Mouse (Mus musculus): ENCODE measurements around the gene Dolk.

Gene Dolk

DNA sequence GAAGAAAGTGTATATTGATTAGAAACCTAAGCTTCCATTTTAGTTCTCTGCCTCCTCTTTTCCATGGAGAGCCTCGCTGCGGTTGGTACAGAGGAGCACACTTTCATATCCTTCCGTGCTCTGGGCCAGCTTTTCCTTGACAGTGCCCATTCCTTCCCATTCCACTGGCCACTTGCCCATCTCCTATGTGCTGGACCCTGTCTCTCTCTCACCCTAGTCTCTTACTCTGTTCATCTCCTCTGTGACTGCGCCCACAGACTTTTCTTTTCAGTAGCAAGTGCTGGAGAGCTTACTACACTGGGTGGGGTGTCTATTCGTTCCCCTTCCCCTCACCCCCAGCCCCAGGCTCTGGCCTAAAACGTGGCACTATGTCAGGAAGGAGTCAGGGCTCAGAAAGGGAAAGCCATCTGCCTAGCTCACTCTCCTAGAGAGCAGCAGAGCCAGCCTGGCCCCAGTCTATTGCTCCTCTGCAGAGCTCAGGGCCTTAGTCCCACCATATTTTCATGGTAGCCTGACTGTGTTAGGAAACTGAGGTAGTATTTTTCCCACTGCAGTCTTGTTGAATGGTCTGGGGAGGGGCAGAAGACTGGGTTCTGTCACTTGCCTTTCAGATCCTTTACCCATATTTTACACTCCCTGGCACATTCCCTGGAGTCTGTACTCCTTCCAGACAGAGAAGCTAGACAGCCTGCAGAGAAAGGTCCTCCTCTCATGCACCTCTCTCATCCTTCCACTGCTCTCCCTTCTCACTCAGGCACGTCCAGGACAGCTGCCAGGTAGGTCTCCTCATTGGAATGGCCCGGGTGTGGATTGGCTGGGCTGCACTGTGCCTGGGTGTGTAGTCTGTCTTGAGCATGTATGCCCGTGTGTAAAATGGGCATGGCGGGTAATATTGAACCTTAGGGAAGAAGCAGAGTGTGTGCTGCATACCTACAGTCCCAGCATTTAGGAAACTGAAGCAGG, 35.7 kb downstream of the Dolk start:
- no peak for DNase-seq (ENCODE audit: low spot score in 2 of 2)

- DNase-seq (ENCODE audit: low spot score in 2 of 2) = no peak
These were observed 37.0 kb downstream of the Dolk start for GRCm38 (mm10) chr2:30249182-30249581.

DNA sequence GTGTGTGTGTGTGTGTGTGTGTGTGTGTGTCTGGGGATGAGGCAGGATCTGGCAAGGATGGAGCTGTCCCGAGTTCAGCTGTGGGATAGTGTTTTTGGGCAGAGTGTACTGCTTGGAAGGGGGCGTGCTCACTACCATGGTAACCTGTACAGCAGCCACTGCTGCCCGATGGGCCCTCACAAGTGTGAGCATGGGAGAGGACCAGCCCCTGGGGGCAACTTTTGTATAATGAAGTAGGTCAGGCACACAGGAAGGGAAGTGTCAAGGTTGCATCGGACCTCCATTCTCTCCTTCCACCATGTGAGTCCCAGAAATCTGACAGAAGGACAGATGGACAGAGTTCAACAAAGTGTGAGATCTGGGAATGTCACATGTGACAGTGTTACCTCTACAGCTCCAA, 38.5 kb downstream of the Dolk start:
- DNase-seq (ENCODE audit: low spot score in 2 of 2) = no peak

GRCm38 (mm10) chr2:30247036-30247435, 39.1 kb downstream of the Dolk start:
- no peak for DNase-seq (ENCODE audit: low spot score in 2 of 2)

DNA sequence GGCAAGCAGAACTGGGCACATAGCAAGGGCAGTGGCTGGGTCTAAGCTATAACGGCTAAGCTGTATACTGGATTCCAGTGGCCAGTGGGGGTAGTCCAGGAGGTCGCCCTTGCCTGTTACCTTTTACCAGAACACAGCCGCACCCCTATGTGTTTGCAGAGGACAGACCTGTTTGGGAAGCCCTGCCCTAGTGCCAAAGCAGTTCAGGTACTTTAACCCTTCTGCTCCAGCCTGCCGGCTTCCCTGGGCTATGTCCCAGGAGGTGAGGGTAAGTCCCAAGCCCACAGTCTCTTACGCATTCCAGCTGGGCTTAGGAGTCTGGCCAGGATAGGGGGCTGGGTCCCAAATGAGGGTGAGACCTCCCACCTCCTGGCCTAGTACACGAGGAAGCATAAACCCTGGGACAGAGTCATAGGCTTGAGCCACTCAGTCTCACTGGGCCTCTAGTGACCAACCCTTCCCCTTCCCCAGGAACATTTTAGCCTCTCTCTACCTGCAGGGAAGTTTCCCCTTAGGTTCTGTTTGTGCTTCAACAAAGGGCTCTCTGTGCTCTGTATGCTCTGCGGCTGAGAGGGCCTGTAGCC, 41.4 kb downstream of the Dolk start:
- DNase-seq (ENCODE audit: low spot score in 2 of 2) = no peak

GRCm38 (mm10) chr2:30243391-30243790, 42.7 kb downstream of the Dolk start:
- no peak for DNase-seq (ENCODE audit: low spot score in 2 of 2)

DNA sequence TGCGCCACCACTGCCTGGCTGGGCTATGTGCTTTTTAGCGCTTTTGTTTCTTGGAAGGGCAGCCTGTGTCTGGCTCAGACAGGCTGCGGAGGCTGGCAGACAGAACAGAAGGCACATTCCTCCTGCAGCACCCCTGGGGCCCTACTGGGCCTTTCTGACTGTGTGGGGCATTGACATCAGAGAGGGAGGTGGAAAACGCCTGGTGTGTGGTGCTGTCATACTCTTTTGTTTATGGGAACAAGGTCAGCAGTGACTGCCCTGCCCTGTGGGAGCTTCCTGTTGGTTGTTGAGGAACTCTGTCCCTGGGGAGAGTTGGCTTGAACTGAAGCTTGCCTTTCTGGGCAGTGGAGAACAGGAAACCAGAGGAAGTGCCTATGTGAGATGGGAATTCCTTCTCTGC, 43.6 kb downstream of the Dolk start:
- no peak for DNase-seq (ENCODE audit: low spot score in 2 of 2)

GRCm38 (mm10) chr2:30240267-30240666, 45.9 kb downstream of the Dolk start, which contains the start of gene Gm28035:
Gene Gm28035 (plus strand): TSS chr2:30240567.
- DNase-seq (ENCODE audit: low spot score in 2 of 2) = no peak

DNA sequence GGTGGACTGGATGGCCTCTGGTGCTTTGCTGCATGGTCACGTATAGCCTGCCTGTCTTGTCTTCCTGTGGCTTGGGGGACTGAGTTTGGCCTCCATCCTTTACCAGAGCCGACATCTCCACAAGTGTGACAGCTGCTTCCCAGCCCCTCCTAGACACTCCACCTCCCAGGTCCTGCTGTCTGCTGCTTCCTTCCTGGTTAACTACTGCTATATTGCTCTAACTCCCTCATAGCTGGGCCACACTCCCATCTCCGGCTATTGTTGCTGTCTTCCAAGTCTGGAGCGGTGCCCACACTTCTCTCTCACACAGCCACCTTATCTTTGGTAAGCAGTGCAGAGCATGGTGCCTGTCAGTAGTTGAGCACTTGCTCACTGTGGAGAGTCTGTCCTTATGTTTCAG, 46.4 kb downstream of the Dolk start:
- DNase-seq (ENCODE audit: low spot score in 2 of 2) = no peak

GRCm38 (mm10) chr2:30238906-30239465, 47.1 kb downstream of the Dolk start:
- no peak for DNase-seq (ENCODE audit: low spot score in 2 of 2)

DNA sequence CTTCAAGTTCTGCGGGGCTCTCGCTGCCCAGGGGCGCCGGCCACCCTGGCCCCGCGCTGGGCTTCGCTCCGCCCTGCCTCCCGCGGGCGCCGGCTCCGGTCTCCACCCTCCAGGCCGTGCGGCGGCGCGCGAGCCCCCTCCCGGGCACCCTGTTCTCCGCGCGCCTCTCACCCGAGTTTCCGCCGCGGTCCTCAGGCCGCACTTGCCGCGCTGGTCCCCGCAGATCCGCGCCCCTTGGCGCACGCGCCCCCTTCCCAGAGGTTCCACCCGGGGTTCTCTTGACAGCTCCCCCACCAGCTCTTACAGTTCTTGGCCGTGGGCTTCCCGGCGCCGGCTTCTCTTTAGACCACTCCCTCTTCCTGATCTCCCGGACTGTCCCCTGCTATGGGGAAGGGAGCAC, 48.3 kb downstream of the Dolk start:
- DNase-seq (ENCODE audit: low spot score in 2 of 2) = peak; percentile 62 to 73

GRCm38 (mm10) chr2:30237199-30237880, 48.8 kb downstream of the Dolk start, which contains the start of gene Lrrc8a:
Gene Lrrc8a (plus strand): TSS chr2:30237715.
- peak; percentile 99 to 100 for DNase-seq (ENCODE audit: low spot score in 2 of 2)

DNA sequence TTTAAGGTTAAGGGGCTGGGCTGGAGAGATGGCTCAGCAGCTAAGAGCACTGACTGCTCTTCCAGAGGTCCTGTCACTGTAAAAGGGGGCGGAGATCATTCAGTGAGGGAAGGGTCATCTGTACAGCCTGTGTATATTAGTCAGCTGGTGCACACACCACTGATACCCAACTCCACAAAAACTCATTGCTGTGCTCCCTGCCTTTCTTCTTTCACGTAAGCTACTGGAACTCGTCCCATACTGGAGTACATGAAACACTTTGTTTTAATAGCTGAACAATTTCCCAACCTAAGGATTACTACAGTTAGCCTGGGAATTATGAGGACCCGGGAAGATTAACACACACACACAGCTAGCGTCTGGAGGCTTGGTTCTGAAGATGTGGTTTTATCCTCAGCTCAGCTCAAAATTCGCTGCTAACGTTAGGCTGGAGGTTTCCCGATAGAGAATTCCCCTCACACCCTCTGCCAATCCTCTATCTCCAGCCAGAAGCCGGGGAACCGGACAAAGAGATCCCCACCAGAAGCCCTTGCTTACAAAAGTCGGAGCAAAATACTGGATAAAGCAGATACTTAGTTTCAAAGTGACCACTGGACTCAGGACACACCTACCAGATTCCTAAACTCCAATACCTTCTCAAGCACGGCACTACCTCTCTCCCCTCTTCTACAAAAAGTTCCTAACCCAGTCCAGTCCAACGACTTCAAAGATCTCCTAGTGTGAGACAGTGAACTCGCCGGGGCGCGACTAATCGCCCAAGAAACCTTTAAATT, 49.5 kb downstream of the Dolk start:
- no peak for DNase-seq (ENCODE audit: low spot score in 2 of 2)

DNA sequence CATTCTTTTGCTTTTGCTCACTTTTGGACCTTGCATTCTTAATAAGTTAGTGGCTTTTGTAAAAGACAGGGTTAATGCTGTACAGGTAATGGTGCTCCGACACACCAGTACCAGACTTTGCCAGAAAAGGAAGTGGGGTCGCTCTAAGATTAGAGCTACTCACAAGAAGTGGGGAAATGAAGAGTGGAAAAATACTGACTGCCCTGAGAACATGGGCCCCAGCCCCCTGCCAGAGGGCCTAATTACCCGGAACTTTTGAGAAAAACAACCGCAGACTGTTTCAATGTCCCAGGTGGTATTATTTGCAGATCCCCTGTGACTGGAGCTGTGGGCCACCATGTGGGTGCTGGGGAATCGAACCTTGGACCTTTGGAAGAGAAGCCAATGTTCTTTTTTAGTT, 50.5 kb downstream of the Dolk start:
- DNase-seq (ENCODE audit: low spot score in 2 of 2) = no peak
